Mouse (Mus musculus) neural tube, embryonic 15.5 days (tissue): ENCODE measurements at regions not wholly inside any gene's neighbourhood (a gene's known extent, or its start where the extent isn't known, plus 50 kb on each side); places are given as distances from the start of the nearest gene placed in this dataset.
A peak's percentile ranks its signal among the peaks of the same experiment; 100 is the strongest.

Source experiments
- ATAC-seq: fragments of 200-750 bp; cut with Nextera tagmentation; 2 replicates; pipeline ENCODE4 v1.8.0; 2017; ENCODE audit warnings: mild to moderate bottlenecking, moderate TSS enrichment, moderate library complexity; ENCODE audit not compliant: low FRiP score
- H3K27ac ChIP-seq: fragments of 300-500 bp; sonication (generic); replicated peaks from 2 replicates; pipeline ENCODE4 v1.5.1; 2015; ENCODE audit warnings: mild to moderate bottlenecking, inconsistent platforms
- H3K27me3 ChIP-seq: fragments of 300-500 bp; sonication (generic); replicated peaks from 2 replicates; pipeline ENCODE4 v1.6.1; 2015; ENCODE audit warnings: inconsistent platforms
- H3K36me3 ChIP-seq: fragments of 300-500 bp; sonication (generic); 2 replicates; pipeline ENCODE4 v1.6.1; 2015; ENCODE audit warnings: inconsistent platforms
- H3K4me1 ChIP-seq: fragments of 300-500 bp; sonication (generic); 2 replicates; pipeline ENCODE4 v1.6.1; 2015; ENCODE audit warnings: inconsistent platforms
- H3K4me2 ChIP-seq: fragments of 300-500 bp; sonication (generic); 2 replicates; pipeline ENCODE4 v1.6.1; 2015; ENCODE audit warnings: inconsistent platforms, mild to moderate bottlenecking, moderate library complexity
- H3K4me3 ChIP-seq: fragments of 300-500 bp; sonication (generic); replicated peaks from 2 replicates; pipeline ENCODE4 v1.5.1; 2015; ENCODE audit warnings: mild to moderate bottlenecking, inconsistent platforms
- H3K9ac ChIP-seq: fragments of 300-500 bp; sonication (generic); replicated peaks from 2 replicates; pipeline ENCODE4 v1.6.1; 2015; ENCODE audit warnings: mild to moderate bottlenecking, inconsistent platforms
- H3K9me3 ChIP-seq: fragments of 300-500 bp; sonication (generic); replicated peaks from 2 replicates; pipeline ENCODE4 v1.6.1; 2016; ENCODE audit warnings: inconsistent platforms
- WGBS: fragments of 180-500 bp; shearing (Covaris S2); methylation state at CpG from one replicate; pipeline ENCODE4 v1.1.7; 2015; ENCODE audit warnings: mixed read lengths; 5-methylcytosine and 5-hydroxymethylcytosine counted together

DNA sequence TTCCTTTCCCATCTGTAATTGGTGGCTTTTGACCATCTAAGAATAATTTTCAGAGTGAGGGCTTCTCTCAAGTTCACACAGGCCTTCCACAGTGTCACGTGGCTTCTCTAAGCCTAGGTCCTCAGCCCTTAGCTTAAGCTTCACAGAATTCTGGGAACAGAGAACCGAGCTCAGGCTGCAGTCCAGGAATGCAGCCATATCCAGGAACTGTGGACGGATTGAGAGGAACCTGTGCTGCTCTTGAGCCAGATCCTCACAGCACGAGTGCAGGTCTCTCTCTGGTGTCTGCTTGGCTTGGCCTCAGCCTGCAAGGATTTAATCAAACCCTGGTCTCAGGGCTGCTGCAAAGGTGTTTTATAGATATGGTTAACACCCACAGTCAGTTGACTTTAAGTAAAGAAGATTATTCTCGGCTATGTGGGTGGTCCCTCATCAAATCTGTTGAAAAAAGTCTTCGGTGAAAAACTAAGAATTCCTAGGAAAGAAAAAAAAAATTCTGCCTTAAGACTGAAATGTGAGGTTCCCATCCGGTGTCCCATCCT is 127.8 kb downstream of the Mis18a start:
- H3K4me3 ChIP-seq, result no peak overlapping the region
- no peak overlapping the region for H3K27ac ChIP-seq
- H3K4me1 ChIP-seq, result no peaks in the 10 kb centered on the region
- WGBS, result 90% methylated on average over 7 of the region's 7 CpGs
- no peak overlapping the region for H3K4me2 ChIP-seq
- no peak overlapping the region for H3K9ac ChIP-seq
- no peak for ATAC-seq
- H3K9me3 ChIP-seq, result peaks cover 11% of the 10 kb centered on the region; the same call in 1 of the 2 replicates
- H3K36me3 ChIP-seq, result no peaks in the 10 kb centered on the region
- H3K27me3 ChIP-seq, result no peaks in the 10 kb centered on the region

DNA sequence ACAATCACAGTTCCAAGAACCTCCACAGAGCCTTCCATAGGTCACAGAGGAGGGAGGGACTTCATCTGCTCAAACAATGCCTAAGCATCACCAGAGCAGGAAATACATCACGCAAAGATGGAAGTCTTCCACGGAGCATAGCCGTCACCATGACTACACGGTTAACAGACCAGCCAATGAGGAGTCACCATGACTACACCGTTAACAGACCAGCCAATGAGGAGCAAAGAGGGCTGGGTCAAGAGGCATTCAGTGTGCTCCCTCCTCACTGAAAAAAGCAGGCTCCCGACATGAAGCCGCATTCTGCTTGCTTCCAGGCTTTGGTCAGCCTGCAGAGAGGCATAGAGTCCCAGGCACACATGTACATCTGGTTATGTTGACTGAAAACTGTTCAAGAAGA is 128.5 kb downstream of the Mis18a start:
- Histone ChIP-seq H3K9ac (no peak overlapping the region), H3K4me1 (no peaks in the 10 kb centered on the region), H3K27me3 (no peaks in the 10 kb centered on the region), H3K36me3 (no peaks in the 10 kb centered on the region), H3K4me3 (no peak overlapping the region), H3K9me3 (peaks cover 11% of the 10 kb centered on the region; the same call in 1 of the 2 replicates), H3K27ac (no peak overlapping the region), H3K4me2 (no peak overlapping the region)
- 0 out of 2 replicates have a peak, but pooled peaks have one; percentile 41 for ATAC-seq
- WGBS, result 81% methylated on average over 7 of the region's 7 CpGs

DNA sequence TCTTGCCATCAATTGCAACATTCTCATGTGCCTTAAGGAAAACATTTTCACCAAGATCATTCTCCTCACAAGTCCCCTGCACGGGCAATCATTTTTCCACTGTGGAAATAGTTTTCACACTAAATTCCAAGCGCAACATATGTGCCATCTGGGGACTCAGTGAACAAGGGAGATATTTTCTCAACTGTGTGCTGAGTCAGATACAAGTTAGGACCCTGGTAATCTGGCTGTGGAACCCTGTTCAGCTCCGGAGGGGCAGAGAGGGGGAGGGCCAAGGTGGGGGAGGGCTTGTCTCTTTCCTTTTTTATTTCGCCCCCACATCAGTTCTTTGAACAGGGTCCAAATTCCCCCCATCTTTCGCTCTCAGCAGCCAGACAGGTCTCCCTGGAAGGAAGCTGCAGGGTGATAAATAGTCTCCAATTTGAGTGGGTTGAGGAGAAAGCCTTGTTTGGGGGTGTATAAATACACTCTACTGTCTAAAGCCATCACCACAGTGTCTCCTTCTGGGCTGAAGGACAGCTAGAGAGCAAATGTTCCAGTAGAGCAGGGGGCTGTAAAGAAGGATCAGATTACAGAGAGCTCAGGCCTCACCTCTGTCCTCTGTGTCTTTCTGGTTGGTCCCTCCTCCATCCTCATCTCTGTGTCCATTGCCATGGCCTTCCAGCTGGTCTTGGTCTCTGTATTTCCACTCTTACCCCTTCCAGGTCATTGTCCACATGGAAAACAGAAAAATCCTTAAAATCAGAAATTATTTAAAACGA is 134.3 kb downstream of the Mis18a start:
- Histone ChIP-seq H3K4me2 (no peak overlapping the region), H3K36me3 (no peaks in the 10 kb centered on the region), H3K4me1 (no peaks in the 10 kb centered on the region), H3K9ac (no peak overlapping the region), H3K9me3 (peaks cover 6% of the 10 kb centered on the region), H3K4me3 (no peak overlapping the region), H3K27me3 (no peaks in the 10 kb centered on the region), H3K27ac (no peak overlapping the region)
- WGBS, result 73% methylated on average over 6 of the region's 6 CpGs
- no peak for ATAC-seq

DNA sequence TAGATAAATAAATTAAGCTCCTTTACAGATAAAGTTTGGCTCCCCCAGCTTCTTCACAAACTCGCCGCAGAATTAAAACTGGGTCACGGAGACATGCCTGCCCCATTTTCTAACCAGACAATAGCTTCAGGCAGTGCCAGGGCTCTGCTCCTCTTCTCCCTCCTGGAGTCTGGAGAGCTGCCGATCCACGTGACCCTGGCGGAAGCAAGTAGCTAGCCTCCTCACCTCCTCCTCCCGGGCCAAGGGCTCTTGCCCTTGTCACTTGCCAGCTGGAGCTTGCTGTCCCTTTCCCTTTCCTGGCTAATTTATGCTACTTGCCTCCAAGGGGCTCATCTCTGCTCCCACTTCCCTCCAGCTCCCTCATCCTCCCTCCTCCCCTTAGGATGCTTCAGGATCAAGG is 142.0 kb downstream of the Mis18a start:
- WGBS, result 89% methylated on average over 7 of the region's 7 CpGs

DNA sequence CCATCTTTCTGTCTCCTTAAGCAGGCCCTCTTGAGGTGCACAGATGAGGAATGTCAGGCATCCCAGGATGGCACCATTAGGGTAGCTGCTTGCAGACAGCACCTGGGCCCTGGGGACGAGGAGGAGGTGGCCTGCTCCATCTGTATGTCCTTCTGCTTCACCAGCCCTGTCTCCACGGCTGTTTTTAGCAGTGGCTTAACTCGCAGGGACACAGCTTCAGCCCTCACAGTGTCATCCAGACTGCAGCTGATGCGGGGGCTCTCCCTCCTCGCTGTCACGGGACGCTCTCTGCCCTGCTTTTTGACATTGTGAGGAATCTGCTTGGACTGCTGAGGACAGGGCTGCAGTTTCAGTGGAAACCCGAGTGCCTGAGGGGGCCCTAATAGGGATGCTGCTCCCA is 146.8 kb downstream of the Mis18a start:
- Histone ChIP-seq H3K4me3 (no peak overlapping the region), H3K27me3 (no peaks in the 10 kb centered on the region), H3K9me3 (peaks cover 8% of the 10 kb centered on the region), H3K4me1 (no peaks in the 10 kb centered on the region), H3K27ac (no peak overlapping the region), H3K9ac (no peak overlapping the region), H3K36me3 (no peaks in the 10 kb centered on the region), H3K4me2 (no peak overlapping the region)
- 77% methylated on average over 8 of the region's 8 CpGs for WGBS
- no peak for ATAC-seq

More for the DNA sequence above, 142.0 kb downstream of the Mis18a start:
- Histone ChIP-seq H3K4me2 (no peak overlapping the region), H3K4me1 (no peaks in the 10 kb centered on the region), H3K36me3 (no peaks in the 10 kb centered on the region), H3K27me3 (no peaks in the 10 kb centered on the region), H3K27ac (no peak overlapping the region), H3K9me3 (peaks cover 14% of the 10 kb centered on the region), H3K9ac (no peak overlapping the region), H3K4me3 (no peak overlapping the region)
- ATAC-seq, result no peak

DNA sequence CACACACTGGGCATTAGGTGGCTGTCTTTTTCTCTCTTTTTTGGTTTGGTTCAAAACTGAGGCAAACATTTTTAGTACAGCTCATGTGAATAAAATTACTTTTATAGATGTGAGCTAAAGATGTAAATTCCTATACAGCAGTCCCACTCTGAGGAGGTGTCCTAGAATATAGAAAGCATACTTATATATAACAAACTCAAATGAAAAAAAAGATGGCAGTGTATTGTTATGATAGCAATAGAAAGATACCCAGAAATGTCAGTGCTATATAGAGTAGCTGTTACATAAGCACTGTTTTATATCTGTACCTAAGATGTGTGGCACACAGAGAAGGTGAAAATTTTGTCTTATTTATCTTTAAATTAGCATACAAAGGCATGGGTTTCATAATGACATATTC is 156.1 kb downstream of the Mis18a start:
- Histone ChIP-seq H3K27me3 (no peaks in the 10 kb centered on the region), H3K9ac (no peak overlapping the region), H3K27ac (no peak overlapping the region), H3K4me2 (no peak overlapping the region), H3K4me3 (no peak overlapping the region), H3K9me3 (no peaks in the 10 kb centered on the region), H3K36me3 (no peaks in the 10 kb centered on the region), H3K4me1 (no peaks in the 10 kb centered on the region)
- no peak for ATAC-seq

DNA sequence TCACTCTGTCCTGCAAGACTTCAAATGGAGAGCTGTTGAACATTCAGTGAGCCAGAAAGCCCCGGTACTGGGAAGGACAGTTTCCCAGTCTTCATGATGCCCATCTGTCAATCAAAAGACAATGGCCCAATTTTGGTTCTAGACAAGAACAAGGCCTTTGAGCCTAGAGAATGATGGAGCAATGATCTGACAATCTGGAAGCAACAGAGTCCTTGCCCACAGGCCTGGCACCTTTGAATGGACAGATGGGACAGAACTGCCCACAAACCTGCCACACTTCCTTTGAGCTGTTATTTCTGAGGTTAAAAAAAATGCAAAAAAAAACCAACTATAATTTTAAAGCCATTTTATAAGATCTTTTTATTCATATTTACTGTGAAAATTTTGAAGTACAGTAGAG is 157.4 kb downstream of the Mis18a start:
- no peak overlapping the region for H3K9ac ChIP-seq
- WGBS, result 98% methylated on average over 1 of the region's 1 CpGs
- no peak overlapping the region for H3K4me2 ChIP-seq
- H3K27ac ChIP-seq, result no peak overlapping the region
- H3K4me3 ChIP-seq, result no peak overlapping the region
- no peak for ATAC-seq
- no peaks in the 10 kb centered on the region for H3K27me3 ChIP-seq
- H3K9me3 ChIP-seq, result no peaks in the 10 kb centered on the region
- H3K36me3 ChIP-seq, result no peaks in the 10 kb centered on the region
- no peaks in the 10 kb centered on the region for H3K4me1 ChIP-seq

DNA sequence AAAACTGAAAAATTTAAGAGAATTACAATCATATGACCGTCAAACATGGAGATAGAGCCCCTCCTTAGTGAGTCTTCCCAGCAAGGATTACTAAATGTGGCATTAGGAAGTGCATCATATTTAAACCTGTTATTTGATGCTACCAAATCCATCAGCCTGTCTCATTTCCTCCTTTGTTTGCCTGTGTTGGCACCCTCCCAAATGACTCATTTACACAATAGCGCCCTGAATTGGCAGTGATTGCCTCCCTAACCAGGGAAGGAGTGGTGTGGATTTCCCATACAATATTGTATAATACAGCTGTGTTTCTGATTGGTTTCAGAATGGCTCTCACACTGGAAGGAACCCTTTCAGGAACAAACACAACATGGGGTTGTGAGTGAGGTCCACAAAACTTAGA is 162.0 kb downstream of the Mis18a start:
- ATAC-seq, result no peak

DNA sequence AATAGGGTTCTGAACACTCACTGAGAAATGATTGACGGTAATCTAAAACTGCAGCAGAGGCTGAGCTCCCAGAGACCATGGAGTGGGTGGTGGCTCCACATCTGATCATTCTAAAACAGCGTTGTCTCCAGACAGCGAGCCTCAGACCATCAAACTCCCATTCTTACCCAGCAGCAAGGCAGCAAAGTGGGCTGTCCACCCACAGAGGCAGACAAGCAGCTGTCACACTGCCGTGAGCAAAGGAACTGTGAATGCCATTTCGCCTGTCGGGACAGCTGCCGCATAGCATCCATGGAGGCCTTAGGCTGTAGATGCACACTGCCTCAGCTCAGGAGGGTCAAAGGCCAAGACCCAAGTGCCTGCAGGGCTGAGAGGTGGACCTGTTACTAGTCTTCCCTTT is 167.3 kb downstream of the Hunk start:
- Histone ChIP-seq H3K27ac (no peak overlapping the region), H3K9me3 (no peaks in the 10 kb centered on the region), H3K4me1 (no peaks in the 10 kb centered on the region), H3K9ac (no peak overlapping the region), H3K27me3 (no peaks in the 10 kb centered on the region), H3K4me2 (no peak overlapping the region), H3K36me3 (no peaks in the 10 kb centered on the region), H3K4me3 (no peak overlapping the region)
- 94% methylated on average over 7 of the region's 7 CpGs for WGBS
- ATAC-seq, result no peak

More for the DNA sequence above, 162.0 kb downstream of the Mis18a start:
- H3K27ac ChIP-seq, result no peak overlapping the region
- H3K4me3 ChIP-seq, result no peak overlapping the region
- no peak overlapping the region for H3K9ac ChIP-seq
- H3K4me1 ChIP-seq, result no peaks in the 10 kb centered on the region
- no peaks in the 10 kb centered on the region for H3K27me3 ChIP-seq
- WGBS, result 50% methylated on average over 2 of the region's 2 CpGs
- no peaks in the 10 kb centered on the region for H3K36me3 ChIP-seq
- H3K4me2 ChIP-seq, result no peak overlapping the region
- no peaks in the 10 kb centered on the region for H3K9me3 ChIP-seq

DNA sequence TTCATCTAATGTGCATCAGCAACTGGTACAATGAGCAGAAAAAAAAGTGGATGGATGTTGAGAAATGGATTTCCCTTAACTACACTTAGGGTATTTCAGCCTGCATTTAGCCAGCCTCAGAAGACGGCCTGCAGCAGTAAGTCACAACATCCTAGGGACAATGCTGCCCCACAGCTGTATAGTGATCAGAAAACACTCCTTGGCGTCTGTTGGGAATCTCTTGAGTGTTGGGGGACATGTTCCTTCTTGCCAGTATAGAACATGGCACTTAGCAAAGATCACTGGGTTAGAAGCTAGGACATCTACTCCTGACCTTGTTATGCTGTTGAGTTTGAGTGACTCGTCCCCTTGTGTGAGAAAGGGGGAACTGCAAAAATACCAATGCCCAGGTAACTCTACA is 165.2 kb downstream of the Hunk start:
- Histone ChIP-seq H3K9me3 (no peaks in the 10 kb centered on the region), H3K4me2 (no peak overlapping the region), H3K27ac (no peak overlapping the region), H3K4me3 (no peak overlapping the region), H3K9ac (no peak overlapping the region), H3K36me3 (no peaks in the 10 kb centered on the region), H3K4me1 (no peaks in the 10 kb centered on the region), H3K27me3 (no peaks in the 10 kb centered on the region)
- no peak for ATAC-seq
- 87% methylated on average over 3 of the region's 3 CpGs for WGBS

DNA sequence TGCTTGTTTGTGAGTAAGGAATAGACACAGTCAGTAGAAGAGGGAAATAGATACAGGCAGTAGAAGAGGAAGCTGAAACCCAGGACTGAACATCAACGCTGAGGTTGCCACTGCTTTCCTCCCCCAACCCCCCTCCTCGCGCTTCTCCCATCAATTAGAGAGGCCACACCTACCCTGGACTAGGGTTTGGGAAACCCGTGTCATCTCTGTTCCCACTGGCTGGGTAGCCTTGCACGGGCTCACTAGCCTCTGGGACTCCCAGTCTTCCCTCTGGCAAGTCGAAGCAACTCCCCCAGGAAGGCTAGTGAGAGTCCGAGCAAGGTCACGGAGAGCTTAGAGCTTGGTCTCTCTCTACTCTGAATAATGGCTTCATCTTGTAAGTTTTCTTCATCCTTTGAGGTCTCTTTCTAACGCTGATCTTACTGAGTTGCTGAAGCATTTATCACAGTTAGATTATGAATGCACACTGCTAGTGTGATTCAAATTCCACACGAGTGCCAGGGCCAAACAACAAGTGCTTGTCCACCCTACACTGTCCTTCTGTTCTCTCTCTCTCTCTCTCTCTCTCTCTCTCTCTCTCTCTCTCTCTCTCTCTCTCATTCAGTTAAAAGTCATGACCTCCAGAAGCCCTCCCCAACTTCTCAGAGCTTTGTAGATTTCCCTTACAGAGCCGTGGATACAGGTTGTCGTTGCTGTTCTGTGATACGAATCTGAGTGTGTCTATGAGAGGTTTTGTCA is 164.4 kb downstream of the Hunk start:
- Histone ChIP-seq H3K9ac (no peak overlapping the region), H3K27ac (no peak overlapping the region), H3K27me3 (no peaks in the 10 kb centered on the region), H3K4me2 (no peak overlapping the region), H3K36me3 (no peaks in the 10 kb centered on the region), H3K4me3 (no peak overlapping the region), H3K4me1 (no peaks in the 10 kb centered on the region), H3K9me3 (no peaks in the 10 kb centered on the region)
- ATAC-seq, result no peak
- 63% methylated on average over 13 of the region's 13 CpGs for WGBS
